Mouse (Mus musculus) cerebellum, adult 11-12 months (tissue): ENCODE measurements around the gene Tmem178.
A peak's percentile ranks its signal among the peaks of the same experiment; 100 is the strongest.

Source experiments
- DNase-seq: peaks from one replicate; pipeline ENCODE4 v3.0.0; 2022

The Tmem178 gene

DNA sequence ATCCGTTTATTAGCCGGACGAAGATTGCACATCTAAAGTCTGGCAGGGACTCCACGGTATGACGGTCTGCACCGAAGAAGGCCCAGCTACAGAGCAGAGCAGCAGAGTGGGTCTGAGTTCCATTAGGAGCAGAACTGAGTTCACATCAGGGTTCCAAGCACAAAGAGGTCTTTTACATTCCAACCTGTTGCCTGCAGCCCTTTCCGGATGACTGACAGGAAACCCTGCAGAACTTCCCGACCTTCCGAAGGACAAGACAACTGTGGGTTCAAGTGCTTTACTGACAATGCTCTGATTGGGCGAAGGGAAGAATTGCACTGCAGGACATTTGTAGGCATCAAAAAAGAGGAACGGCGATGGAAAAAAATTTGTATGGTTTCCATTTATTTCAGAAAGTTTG lies 56.6 kb downstream of the Tmem178 start:
- no peak for DNase-seq

DNA sequence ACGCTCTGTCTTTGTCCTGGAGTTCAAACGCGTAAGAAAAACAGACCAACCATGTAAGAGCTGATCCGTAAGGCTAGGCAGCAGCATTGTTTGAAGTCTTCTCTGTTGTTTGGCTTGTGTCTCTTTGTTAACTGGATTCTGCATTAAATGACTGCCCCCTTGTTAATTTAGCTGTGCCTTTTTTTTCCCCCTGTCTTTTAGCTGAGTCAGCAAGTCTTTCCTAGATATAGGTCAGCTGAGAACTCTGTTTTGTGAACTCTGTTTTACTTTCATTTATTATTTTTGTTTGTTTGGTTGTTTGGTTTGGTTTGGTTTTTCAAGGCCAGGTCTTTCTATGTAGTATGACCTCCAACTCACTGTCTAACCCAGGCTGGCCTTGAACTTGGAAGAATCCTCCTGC lies 57.2 kb downstream of the Tmem178 start:
- DNase-seq, result no peak

DNA sequence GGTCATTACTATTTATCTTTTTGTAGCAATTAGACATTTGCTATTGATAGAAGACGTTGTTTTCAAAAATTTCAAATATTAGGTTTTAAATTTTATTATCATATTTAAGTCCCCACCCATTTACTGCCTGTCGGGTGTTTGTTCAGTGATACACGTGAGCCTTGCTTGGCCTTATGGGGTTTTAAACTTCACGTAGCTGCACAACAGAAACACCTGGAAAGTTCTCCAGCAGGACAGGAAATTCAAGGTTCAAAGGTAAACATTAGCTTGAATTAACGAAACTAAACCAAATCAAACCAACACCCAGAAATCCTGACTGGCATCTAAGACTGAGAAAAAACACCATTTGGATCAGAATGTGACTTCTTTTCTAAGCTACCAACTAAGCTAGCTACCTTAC lies 57.7 kb downstream of the Tmem178 start:
- no peak for DNase-seq

DNA sequence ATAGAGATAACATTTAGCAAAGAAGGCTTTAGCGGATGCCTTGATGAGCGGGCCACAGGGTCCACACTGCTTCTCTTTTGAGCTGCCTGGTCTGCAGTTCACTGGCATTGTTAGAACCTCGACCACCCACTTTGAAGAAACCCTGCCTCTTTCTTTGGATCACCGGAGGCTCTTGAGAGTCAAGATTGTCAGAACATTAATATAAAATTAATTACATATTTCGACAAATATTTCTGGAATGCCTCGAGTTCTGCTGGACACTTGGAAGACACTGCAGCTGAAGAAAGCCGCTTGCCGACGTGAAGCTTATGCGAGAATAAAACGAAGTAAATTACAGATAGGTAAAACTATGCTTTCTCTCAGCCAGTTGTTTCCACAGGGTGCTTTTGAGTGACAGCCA lies 60.0 kb downstream of the Tmem178 start:
- no peak for DNase-seq

DNA sequence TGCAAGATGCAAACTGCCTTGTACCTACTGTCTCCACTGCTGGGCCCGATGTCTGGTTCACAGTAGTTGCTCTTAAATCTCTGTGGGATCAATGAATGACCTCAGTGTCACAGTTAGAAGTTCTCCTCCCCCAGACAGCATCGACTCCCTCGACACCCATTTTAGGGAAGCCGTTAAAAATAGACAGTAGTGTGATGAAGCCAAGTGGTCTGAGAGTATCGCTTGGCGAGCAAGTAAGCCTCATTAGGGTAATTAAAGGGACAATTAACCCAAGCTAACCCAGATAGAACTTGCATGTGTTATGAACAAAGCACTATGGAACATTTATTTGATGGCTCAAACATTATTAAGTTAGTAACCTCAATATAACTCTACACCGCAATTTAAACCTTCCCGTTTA lies 60.9 kb downstream of the Tmem178 start:
- DNase-seq, result no peak

DNA sequence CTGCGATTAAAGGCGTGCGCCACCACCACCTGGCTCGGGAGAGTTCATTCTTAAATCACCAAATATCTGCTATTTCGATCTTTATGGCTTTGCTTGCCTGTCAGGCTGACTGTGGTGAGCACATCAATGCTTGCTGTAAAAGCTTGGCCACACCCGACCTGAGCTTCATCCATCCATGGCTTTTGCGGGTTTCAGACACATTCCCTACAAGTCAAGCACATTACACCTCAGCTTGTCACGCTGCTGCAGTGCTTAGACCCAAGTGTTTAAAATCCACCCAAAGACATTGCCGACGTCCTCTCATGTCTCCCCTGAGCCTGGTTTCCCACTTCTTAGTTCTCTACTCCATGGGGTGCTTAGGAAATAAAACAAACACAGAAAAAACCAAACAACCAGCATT lies 64.7 kb downstream of the Tmem178 start:
- DNase-seq, result no peak

DNA sequence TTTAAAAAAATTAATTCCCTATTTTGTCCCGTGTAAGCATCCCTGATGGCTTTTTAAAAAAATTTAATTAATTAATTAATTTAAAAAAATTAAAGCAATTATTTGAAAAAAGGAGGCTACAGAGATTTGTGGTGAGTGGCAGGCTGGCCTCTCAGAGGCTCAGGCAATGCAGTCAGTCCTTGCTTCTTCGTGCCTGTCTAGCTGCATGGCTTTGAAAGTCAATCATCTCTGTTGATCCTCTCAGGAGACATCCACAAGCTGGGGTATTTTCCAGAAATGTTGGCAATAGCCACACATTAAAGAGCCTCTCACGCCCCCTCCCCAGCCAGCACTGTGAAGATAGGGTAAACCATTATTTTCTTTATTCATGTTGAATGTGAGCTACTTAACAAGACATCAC lies 65.8 kb downstream of the Tmem178 start:
- DNase-seq, result no peak

DNA sequence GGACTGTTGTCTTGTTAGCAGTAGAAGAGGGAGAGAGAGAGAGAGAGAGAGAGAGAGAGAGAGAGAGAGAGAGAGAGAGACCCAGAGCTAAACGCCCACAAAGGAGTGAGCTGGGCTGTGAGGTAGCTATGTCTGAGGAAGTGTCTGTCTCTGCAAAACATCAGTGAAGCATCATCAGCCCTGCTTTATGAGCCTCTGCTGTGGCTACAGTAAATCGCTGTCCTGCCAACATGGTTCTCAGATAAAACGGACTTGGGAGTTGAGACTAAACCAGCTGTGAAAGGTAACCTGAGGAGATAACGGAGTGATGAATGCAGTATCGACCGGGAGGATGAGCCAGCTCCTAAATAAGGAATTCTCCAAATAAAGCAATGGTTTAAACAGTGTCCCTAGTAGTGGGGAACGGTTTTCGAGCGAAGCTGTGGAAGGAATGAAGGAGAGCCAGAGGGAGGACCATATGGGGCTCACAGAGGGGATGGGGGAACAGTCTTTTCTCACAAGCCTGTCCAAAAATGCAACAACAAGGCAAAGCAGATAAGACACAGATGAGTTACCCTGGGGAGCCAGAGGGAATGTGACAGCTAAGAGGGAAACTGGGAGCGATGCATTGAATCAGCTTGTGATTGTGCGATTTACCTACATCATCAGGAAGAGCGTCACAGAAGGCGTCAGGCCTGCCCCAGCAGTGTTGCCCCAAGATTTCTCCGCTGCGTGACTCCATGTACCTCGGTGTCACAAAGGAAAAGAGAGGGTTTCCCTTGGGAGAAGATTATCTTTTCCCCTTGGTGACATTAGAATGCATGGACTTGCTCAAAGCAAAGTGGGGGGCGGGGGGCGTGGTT lies 66.6 kb downstream of the Tmem178 start:
- DNase-seq, result no peak

DNA sequence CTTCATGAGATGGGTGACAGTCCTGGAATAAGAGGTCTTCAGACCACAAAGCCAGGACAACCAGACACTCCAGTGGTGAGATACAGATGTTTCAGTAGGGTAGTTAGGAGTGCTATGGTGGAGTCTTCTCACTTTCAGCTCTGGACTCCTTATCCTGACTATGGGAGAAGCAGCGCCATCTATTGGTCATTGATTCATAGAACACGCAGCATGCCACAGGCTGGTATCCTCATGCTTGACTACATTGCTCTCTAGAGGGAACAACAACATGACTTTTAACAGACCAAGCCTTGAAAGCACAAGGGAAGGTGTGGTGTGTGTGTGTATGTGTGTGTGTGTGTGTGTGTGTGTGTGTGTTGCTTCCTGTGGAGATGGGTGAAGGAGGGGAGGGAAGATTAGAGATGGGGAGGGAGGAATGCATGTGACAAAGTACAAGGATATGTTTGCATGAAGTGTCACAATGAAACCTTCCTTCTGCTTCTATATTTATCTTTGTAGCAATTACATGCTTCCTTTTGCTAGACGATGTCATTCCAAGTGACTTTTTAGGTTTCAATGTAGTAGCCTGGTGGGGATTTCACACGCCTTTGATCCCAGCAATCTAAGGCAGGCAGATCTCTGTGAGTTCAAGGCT lies 71.5 kb downstream of the Tmem178 start:
- DNase-seq, result peak; percentile 49

DNA sequence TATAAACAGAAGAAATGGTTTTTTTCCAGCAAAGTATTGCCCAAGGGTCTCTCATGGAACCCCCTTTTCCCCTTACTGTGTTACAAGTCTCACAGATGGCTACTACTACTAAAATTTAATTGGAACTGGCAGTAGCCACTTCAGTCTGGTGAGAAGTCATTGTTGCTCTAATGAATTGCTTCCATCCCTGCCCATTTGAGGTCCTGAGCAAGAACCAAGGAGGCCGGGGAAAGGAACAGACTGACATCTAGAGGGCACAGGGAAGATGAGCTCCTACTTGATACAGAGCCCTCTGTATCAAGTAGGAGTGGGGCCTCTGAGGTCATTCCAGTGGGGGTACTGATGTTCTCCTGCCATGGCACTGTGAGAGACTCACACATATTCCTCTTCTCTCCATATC lies 72.7 kb downstream of the Tmem178 start:
- DNase-seq, result no peak

DNA sequence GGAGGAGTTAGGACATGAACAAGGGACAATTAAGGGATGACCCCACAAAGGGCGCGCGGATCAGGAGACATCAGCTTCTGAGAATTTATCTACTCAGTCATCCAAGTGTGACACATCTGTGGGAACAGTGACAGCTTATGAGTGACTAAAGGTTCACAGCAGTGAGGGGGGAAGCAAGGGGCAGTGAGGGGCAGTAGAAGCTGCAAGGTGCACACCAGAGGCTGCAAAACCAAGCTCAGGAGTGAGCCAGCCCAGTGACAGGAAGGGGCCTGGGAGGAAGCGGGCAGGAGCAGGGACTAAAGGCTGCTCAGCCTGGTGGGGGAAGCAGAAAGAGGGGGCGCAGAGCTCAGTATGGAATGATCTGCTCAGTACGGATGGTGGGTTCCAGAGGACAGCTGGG lies 82.9 kb downstream of the Tmem178 start:
- DNase-seq, result no peak

DNA sequence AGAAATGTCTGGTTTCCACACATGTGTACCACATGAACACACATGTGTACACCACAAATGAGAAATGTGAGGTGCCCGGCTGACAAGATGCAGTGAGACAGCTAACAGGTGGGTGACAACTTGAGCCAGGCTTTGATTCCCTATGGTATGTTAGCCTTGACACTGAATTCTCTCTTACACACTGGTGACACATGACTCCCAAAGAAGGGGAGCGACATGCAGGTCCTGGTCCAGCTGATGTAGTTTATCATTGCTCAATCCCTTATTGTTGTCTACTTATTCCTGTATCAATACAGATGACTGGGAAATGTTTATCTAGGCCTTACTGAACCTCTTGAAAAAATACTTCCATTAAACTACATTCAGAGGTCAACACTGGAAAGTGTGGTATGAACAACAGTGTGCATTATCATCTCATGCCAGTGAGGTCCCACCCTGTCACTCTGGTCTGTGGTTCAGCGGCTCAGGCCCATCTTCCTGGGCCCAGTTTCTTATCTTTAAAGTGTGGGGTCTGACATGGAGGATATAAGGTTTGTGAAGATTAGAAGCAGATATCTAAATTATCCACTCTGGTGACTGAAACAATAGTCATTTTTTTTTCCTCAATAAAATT lies 87.5 kb downstream of the Tmem178 start:
- no peak for DNase-seq

DNA sequence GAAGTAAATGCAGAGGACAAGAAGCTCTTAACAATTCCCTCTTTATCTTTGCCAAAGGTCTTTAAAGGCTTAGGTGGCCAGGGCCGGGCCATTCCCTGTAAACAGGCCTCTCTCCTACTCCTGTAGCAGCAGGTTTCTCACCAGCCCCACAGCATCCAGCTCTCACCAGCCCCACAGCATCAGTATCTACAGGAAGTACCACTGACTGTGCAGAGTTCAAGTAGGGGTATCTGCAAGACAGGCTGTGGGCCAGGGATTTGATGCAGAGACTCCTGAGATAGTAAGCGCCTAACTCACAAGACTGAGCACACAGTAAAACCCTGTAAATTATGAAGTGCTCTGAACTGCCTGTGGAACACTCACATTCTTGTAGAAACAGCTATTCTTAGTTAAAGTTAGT lies 88.5 kb downstream of the Tmem178 start:
- no peak for DNase-seq

DNA sequence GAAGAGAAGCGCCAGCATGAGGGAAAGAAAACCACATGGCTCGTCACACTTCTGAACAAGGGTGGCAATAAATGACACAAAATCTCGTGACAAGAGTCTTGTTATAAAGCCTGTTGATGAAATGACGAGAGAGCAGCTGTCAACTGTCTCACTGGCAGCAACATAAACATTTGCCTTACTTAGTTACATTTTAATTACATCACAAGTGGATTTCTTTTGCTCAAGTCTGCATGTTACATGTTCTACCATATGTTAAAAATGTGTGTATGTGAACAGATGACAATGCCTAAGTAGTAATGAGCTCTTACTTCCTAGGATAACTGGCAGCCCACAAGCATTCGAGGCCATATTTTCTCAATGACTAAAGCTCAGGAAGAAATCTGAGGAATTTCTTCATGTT lies 90.9 kb downstream of the Tmem178 start:
- DNase-seq, result no peak

DNA sequence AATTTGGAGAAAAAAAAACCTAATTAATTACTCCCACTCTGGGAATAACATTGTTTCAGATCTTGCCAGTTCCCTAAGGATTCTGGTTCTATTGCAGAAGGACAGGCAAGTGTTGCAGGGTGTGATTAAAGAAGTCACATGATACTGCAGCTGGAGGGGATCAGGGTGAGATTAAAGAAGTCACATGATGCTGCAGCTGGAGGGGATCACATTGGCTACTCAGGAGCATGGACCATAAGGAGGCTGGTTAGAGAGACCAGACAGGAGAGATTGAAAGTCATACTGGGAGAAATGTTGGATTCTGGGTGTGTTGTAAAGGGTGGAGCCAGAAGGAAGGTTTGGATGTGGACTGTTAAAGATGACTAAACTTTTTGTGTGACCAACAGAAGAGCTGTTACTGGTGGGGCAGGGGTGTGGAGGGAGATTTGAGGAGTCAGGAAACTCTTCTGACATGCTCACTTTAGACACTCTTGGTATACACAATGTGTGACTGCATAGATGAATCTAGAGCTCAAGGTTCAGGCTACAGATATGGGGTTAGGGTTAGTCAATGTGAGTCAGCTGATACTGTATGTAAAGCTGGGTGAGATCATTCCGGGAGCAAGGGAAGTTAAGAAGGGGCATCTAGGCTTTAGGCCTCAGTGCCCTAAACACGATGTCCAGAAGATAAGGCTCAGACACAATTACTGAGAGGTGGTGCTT lies 94.4 kb downstream of the Tmem178 start:
- DNase-seq, result no peak

DNA sequence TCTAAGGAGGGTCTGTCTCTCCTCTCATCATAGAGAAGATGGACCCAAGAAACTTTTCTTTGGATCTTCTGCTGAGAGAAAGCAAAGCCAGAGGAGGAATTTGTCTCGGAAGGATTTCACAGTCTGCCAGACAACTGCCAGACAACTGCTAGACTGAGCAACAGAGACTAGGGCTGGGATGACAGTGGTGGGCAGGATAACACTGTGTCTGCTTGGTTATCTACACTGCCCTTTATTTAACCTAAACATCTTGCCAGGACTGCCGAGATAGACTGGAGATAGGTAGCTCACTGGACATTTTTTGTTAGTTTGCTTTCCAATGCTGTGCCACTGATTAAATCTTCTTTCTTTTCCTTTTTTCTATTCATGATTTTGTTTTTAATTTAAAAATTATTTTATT lies 97.2 kb downstream of the Tmem178 start:
- DNase-seq, result no peak

DNA sequence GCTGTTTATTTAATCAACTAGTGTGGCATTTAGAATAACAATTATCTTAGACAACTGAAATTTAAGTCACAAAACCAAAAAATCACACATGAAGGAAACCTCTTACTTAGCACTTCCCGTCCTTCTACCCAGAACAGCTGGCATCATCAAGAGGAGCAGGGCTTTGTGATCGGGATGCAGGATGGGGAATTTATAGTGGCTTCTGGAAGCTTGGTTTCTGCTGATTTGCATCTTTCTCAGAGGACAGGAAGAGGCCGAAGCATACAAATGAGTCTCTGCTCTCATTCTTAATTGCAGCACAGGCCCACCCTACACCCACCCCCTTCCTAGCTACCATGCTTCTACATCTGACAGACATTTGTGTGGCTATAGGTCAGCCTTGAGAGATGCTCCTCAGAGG lies 99.9 kb downstream of the Tmem178 start:
- no peak for DNase-seq

DNA sequence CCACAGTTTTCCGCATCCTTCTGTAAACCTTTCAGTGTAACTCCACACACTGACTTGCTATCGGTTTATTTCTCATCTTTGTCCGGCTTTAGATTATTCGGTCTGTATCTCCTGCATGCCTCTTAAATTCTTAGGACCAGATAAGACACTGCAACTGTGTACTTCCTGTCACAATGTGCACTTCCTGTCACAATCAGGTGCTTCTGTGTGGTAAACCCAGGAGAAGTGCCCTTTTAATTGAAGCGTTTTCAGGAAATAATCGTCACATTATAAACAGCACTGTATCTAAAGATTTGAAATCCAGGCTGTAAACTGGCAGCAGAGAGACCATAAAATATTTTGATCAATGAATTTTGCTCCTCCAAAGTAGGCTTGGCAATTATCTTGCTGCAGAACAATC lies 100.7 kb downstream of the Tmem178 start:
- DNase-seq, result no peak

DNA sequence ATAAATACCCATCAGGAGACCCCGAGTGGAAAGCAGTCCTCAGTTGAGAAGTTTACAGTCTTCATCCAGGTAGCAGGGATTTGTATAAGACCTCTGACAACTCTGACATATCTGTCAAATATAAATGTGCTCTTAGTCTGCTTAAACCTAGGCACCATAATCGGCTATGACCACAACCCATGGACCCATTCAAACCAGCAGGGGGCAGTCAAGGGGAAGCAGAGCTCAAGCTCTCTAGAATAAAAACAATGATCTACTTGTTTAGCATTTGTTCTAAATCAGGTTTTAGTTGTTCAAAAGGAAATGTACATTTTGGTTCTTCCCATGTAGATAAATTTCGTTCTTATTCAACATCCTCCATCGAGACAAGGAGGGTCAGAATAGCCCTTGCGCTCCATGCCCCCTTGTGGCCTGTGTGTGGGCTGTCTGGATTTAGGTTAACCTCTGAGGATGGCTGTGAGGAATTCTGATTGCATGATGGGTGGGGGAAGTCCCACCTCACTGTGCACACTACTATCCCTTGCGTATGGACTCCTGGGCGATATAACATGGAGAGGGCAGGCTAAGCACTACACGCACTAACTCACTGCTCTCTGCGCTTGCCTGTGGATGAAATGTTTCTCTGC lies 101.2 kb downstream of the Tmem178 start:
- DNase-seq, result no peak

DNA sequence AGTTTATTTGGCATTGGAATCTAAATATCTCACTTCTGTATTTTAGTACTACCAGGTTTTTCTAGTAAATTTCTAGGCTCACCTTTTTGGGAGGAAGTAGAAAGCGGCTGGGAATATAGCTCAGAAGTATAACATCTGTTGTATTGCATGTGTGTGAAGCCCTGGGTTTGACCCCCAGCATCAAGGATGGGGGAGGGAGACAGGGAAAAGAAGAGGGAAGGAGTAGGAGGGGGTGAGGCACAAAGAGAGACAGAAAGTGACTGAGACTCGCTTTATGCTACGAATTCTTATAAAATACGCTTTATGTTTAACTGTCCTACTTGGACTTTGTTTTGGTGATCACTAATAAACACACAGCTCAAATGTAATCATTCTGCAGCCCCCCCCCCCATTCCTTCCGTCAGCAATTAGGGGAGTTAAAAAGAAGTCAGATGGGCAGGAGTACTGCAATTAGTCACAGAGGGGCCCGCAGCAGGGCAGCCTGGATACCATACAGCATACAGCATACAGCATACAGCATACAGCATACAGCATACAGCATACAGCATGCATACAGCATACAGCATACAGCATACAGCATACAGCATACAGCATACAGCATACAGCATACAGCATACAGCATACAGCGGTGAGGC lies 103.6 kb downstream of the Tmem178 start:
- DNase-seq, result no peak
